Mouse (Mus musculus) heart, adult 2 months (tissue): ENCODE results near the gene Ammecr1.

Experiments used
- CTCF ChIP-seq: fragments of 200-600 bp; IDR thresholded peaks from 2 replicates; pipeline ENCODE4 v1.8.1; 2022; ENCODE audit warnings: antibody characterized with exemption, mild to moderate bottlenecking, moderate library complexity
- POLR2A ChIP-seq: fragments of 200-500 bp; IDR thresholded peaks from 2 replicates; pipeline ENCODE4 v1.6.1; 2011; ENCODE audit warnings: mild to moderate bottlenecking, low read depth, low read length, control low read depth; ENCODE audit not compliant: insufficient read depth

GRCm38 (mm10) chrX:142965236-142966007, 1.1 kb downstream of the Ammecr1 start:
- TF ChIP-seq POLR2A: no peak
- TF ChIP-seq CTCF: no peak
